Mouse (Mus musculus): Measurements from ENCODE around the gene Aig1.

Aig1 gene

DNA sequence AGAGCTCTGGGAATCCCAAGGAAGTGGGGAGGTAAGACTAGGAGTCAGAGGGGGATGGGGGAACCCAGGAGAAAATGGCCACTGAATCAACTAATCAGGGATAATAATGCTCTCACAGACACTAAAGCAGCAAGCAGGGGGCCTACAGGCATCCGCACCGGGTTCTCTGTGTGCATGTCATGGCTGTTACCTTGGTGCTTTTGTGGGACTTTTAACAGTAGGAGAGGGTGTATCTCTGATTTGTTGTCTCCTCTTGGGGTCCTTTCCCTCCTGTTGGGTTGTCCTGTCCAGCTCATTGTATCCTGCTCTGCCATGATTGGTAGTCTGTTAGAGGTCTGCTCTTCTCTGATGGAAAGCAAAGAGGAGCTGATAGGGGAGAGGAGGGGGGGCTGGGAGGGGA, 19.6 kb downstream of the Aig1 start:
- no peak for DNase-seq (ENCODE audit: low spot score)

GRCm38 (mm10) chr10:13844864-13845263, 23.9 kb downstream of the Aig1 start:
- no peak for DNase-seq (ENCODE audit: low spot score)

- DNase-seq (ENCODE audit: low spot score) = no peak
Measured at GRCm38 (mm10) chr10:13843746-13844145, 25.0 kb downstream of the Aig1 start.

DNA sequence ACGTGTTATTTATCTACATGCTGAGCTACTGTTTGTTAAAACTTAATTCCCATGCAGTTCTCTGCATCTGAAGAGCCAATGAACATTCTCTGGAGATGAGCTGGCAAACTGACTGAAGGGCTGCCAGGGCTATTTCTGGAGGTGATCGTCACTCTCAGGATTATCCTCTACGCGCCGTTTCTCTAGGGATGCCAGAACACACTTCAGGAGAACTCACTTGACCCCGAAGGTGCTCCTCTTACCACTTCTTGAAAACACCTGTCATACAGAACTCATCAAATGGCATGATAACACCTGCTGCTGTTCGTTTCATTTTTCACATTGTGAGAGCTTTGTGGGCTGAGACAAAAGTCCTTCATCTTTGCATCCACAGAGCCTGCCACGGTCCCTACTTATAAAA, 25.9 kb downstream of the Aig1 start:
- DNase-seq (ENCODE audit: low spot score) = no peak

DNA sequence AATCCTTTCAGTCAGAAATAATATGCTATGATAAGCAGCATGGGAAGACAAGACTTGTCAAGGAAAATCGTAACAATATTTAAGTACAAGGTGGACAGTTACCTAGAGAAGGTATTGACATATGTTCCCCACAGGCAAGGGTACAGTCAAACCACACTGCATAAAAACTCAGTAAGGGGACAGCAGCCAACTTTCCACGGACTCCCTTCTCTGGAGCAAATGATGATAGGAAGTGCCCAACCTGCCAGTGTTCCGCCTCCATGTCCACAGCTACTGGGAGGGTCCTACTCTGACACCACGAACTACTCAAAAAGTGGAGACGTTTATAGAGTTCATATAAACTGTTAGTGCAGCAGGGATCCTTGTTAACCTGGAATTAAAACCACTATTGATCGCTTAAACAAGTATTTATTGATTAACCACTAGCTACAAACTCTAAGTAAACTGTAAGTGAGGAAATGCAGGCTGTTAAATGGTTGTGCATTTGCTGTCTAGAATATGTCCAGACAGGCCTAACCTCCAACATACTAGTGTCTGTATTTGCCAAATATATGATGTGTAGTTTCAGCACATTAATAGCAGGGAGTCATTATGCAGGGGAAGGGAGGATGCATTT, 30.2 kb downstream of the Aig1 start:
- no peak for DNase-seq (ENCODE audit: low spot score)

DNA sequence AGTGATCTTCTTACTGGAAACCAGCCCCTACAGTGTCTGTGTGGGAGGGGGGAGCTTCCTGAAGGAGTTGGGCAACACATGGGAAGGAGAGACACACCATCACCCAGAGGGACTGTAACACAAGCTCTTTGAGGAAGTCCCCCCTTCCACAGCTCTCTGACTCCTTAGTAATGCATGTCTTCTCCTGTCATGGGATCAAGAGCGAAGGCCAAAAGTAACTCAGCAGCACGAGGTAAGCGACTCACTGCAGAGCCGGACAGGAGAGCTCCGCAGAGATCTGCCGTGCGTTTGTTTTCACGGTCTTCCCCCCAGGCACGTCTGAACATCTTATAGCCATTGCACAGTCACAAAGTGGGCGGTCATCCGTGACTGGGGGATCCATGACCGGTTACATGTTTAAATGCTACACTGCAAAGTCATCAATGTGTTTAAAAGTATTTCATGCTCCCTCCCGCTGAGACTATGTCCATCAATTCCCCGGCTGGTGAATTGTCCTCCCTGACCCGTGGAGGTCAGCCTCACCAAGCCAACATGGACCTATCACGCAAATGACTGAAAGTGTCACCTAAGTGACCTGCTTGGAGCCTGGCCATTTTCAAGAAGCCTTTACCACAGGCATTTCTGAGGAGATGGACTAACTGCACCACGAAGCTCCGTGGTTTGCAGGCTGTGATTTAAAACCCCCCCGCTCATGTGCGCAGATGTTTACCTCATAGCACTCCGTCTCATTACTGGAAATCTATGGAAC, 30.9 kb downstream of the Aig1 start:
- no peak for DNase-seq (ENCODE audit: low spot score)

- no peak for DNase-seq (ENCODE audit: low spot score)
Measured at GRCm38 (mm10) chr10:13836956-13837355, 31.8 kb downstream of the Aig1 start.

DNA sequence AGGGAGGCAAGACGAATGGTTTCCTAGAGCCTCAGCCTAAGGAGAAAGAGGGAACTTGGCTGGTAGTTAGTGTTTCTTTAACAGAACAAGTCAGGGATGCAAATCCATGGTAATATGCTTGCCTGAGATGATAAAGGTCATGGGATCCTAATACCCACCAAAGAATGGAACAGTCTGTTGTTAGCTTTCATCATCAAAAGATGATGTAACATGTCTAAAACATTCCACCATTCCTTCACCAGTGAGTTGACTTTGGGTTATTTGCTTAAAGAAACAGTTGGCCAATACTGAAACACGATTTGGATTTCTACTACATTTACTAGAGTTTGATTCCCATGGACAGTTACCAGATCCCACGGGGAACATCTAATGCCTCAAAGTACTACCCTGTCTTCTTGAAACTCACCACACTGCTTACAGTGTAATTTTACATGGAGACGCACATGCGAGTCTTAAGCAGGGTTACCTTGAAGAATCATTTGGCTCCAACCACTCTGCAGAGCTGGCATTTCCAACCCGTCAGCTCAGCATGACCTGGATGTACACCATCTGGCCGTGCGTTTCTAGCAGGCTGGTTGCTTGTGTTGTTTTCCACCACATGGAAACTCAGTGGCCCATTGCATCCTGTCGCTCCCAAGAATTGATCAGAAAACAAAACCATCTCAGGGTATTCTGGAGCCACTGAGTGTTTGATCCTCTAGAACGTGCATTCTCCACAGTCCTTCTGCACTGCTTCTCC, 32.9 kb downstream of the Aig1 start:
- DNase-seq (ENCODE audit: low spot score) = no peak

DNA sequence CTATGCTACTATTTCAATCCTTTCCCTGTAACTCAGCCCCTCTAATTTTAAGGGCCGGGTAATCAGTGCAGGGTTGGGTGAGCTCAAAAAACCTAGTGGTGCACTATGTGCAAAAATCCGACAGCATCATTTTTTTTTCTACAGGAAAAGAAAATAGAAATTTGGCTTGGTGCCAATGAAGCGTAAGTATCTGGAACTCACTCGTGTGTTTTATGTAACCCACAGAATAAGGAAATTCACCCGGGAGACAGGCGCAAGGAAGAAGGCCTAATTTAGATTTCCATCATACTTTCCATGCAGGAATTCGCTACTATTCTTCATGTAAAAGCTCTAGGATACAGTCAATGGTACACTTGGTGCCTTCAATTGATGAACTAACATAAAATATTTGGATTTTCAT, 34.7 kb downstream of the Aig1 start:
- no peak for DNase-seq (ENCODE audit: low spot score)

- no peak for DNase-seq (ENCODE audit: low spot score)
Measured at GRCm38 (mm10) chr10:13833066-13833566, 35.7 kb downstream of the Aig1 start.

DNA sequence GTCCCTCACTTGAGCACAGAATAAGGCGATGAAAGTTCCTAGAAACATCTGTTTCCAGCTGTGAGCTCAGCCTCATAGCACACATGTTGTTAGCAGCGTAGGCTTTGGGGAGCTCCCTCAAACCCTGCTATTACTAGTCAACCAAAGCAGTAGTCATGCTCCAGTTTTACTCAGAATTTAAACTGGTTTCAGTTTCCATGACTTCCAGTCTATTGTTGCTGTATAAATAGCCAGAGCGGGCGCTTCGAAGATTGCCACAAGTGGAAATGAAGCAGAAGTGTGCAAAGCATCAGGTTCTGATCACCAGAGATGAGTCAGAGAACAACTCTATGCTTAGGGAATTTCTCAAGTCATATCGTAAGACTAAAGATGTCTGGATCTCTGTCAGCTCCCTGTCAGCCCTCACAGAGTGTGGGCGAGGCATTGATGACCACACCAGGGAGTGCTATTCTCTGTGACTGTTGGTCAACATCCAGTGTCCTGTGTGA, 36.2 kb downstream of the Aig1 start:
- peak; percentile 34 for DNase-seq (ENCODE audit: low spot score)

- no peak for DNase-seq (ENCODE audit: low spot score)
Measured at GRCm38 (mm10) chr10:13827150-13827549, 41.6 kb downstream of the Aig1 start.

GRCm38 (mm10) chr10:13813591-13813990, 55.2 kb downstream of the Aig1 start:
- DNase-seq (ENCODE audit: low spot score) = no peak

DNA sequence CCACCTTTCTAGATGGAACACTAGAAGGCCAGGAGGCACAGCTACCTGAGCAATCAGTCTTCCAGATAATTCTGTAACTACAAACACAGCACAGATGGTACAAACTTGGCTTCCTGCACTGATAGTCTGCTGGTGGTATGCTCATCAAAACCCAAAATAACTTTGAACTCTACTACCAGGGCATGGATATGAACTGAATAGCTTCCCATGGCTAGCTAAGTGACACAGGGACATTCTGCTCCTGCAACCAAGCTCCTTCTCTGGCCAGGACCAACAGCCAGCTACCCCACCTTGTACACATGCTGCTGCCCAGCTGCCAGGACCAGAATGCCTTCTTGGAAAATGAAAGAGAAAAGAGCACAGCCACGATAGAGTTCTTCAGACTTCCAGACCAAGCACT, 60.5 kb downstream of the Aig1 start:
- no peak for DNase-seq (ENCODE audit: low spot score)

DNA sequence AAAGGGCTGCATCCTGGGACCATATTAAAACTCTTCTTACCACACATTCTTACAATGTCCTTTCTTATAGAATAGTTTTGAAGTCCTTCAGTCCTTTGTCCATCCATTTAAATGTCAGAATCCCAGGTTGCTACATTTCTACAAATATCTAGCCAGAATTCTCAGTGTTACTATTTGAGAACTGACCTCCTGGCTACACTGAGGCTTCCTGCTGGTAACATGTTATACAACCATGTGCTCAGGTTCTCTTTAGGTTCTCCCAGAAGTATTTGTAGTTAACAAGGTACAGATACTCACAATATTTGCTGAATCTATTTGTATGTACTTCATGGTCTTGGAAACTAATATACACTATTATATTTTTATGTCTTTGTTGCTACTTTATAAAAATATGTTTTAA, 62.0 kb downstream of the Aig1 start:
- no peak for DNase-seq (ENCODE audit: low spot score)

DNA sequence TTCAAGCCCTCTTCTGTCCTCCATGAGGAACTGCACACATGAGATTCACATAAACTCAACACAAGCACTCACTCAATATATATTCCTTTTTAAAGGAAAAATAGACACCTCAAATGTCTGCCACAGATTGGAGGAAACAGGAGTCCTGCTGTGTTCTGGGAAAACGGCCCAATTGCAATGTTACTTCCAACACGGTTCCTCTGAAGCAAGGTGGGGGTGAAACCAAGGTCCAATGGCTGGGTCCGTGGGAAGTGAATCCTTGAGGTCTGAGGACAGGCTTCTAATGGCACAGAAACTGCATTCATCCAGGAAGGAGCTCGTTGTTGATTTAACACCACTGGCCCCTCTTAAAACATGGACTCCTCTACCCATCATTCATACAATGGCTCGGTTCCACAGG, 67.5 kb downstream of the Aig1 start:
- no peak for DNase-seq (ENCODE audit: low spot score)

- DNase-seq (ENCODE audit: low spot score) = no peak
Measured at GRCm38 (mm10) chr10:13793458-13793857, 75.3 kb downstream of the Aig1 start.

DNA sequence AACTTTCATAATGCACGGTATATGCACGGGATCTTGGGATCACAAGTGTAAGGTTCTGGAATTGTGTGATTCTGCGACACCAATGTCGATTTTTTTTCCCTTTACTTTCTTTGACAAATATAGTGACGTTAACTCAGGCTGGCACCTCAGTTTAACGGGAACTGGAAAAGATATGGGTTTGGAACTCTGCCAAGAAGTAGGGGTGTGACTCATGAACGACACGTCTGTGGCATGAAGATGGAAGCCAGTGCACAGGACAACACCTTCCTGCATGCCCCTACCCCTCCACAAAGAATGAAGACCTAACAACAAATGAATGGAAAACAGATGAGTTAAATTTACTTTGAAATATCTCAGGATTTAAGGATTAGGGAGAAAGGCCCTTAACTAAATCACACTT, 76.0 kb downstream of the Aig1 start:
- DNase-seq (ENCODE audit: low spot score) = no peak

GRCm38 (mm10) chr10:13789604-13790003, 79.2 kb downstream of the Aig1 start:
- peak; percentile 27 for DNase-seq (ENCODE audit: low spot score)

DNA sequence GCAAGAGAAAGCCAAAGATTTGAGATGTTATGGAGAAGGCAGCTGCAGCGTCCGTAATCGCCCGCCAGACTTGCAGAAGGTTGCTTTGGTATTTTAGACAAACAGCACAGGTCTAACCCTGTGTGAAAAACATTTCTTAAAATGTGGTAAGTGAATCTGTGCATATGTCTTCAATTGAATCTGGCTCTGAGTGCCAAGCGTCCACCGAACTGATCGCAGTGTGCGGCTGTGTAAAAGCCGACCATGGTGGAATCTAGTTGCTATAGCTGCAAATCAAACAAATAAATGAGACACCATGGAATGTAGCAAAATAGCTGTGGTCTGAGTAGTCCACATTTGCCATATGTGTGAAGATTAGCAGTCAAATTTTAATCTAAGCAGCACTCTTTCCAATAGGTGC, 80.7 kb downstream of the Aig1 start:
- DNase-seq (ENCODE audit: low spot score) = no peak

- DNase-seq (ENCODE audit: low spot score) = no peak
Measured at GRCm38 (mm10) chr10:13782774-13783173, 86.0 kb downstream of the Aig1 start.

- no peak for DNase-seq (ENCODE audit: low spot score)
Measured at GRCm38 (mm10) chr10:13782235-13782757, 86.5 kb downstream of the Aig1 start.

GRCm38 (mm10) chr10:13776014-13776413, 92.8 kb downstream of the Aig1 start:
- DNase-seq (ENCODE audit: low spot score) = no peak

Data from lung, postnatal 25 days (tissue).